Mouse (Mus musculus): ENCODE measurements at regions not wholly inside any gene's neighbourhood (a gene's known extent, or its start where the extent isn't known, plus 50 kb on each side); places are given as distances from the start of the nearest gene placed in this dataset.
A peak's percentile ranks its signal among the peaks of the same experiment; 100 is the strongest.

DNA sequence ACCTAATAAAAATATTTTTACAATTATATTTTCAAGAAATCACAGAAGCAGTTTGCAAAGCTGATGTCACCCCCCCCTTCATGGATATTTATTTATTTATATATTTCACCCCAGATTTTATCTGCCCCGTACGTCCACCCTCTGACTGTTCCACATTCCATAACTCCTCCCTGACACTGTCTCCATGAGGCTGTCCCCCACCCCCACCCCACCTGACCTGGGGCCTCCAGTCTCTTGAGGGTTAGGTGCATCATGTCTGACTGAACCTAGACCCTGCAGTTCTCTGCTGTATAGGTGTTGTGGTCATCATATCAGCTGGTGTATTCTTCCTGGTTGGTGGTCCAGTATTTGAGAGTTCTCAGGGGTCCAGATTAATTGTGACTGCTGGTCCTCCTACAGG lies 1083.9 kb upstream of the Cadm2 start:
- DNase-seq = no peak

- DNase-seq = no peak
Observed at GRCm38 (mm10) chr16:68666972-68667538, 1046.3 kb upstream of the Cadm2 start.

DNA sequence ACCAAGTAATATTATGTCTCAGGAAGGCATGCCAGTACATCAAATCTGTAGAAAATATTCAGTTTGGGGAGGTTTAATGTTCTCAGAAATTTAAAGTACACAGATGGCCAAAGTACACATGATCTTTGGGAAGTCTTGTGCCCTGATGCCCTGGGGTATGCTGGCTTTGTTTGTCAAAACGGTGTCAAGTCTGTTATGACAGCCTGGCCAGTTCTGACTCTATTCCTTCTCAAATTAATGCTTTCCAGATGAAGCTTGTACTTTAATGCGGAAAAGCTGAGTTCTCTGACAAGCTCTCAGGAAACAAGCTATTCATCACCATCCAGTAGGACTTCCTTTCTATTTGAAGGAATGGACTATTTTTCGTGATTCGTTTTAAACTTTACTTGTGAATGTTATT lies 1037.7 kb upstream of the Cadm2 start:
- peak; percentile 63 for DNase-seq

DNA sequence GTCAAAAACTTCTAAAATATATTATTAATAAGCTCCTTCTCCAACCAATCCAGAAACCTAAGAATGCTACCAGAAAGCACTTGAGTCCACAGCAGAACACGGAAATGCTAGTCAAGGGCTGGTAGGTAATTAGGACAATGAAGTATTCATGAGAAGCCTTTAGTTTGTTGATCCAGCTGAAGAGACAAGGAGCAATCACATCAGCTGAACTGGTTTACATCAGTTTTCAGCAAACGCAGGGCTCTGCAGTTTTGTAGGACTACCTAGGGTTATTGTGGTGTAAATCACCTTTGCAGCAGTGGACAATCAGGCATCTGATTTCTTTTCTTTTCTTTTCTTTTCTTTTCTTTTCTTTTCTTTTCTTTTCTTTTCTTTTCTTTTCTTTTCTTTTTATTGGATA lies 1007.3 kb upstream of the Cadm2 start:
- DNase-seq = no peak

DNA sequence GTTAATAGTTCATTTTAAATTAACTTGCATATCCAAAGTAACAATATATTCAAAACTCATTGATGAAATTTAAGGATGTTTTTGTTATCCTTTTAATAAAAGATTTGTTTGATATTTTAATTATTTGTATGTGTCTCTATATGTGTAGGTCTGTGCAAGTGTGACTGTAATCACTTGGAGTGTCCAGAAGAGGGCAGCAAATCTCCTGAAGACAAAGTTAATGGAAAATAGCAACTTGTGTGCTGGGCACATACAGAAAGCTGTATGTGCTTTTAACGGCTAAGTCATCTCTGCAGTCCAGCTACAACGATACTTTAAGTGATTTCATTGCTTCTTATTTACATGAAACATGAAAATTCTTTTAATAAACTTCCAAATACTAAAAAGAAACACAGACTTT lies 993.3 kb upstream of the Cadm2 start:
- peak; percentile 53 for DNase-seq
